Mouse (Mus musculus) forebrain, embryonic 13.5 days (tissue): ENCODE measurements around the gene Bcl9l. TPM values are rescaled to one million over a fixed set of nuclear protein-coding genes. Genes with fewer than 3 reads are reported as not detected.

Experiments used
- ATAC-seq: fragments of 200-750 bp; cut with Nextera tagmentation; 2 replicates; pipeline ENCODE4 v1.8.0; 2017
- H3K27ac ChIP-seq: fragments of 300-500 bp; sonication (generic); 2 replicates; pipeline ENCODE4 v1.5.1; 2015; ENCODE audit warnings: inconsistent platforms, mild to moderate bottlenecking, moderate library complexity
- H3K27me3 ChIP-seq: fragments of 300-500 bp; sonication (generic); 2 replicates; pipeline ENCODE4 v1.6.1; 2015; ENCODE audit warnings: mild to moderate bottlenecking, inconsistent platforms
- H3K36me3 ChIP-seq: fragments of 300-500 bp; sonication (generic); 2 replicates; pipeline ENCODE4 v1.6.1; 2015; ENCODE audit warnings: mild to moderate bottlenecking, inconsistent platforms; ENCODE audit not compliant: poor library complexity, severe bottlenecking
- H3K4me1 ChIP-seq: fragments of 300-500 bp; sonication (generic); 2 replicates; pipeline ENCODE4 v1.6.1; 2015; ENCODE audit warnings: inconsistent platforms
- H3K4me2 ChIP-seq: fragments of 300-500 bp; sonication (generic); 2 replicates; pipeline ENCODE4 v1.6.1; 2015; ENCODE audit warnings: inconsistent platforms, mild to moderate bottlenecking, moderate library complexity
- H3K4me3 ChIP-seq: fragments of 300-500 bp; sonication (generic); 2 replicates; pipeline ENCODE4 v1.5.1; 2015; ENCODE audit warnings: mild to moderate bottlenecking, inconsistent platforms
- H3K9ac ChIP-seq: fragments of 300-500 bp; sonication (generic); 2 replicates; pipeline ENCODE4 v1.6.1; 2015; ENCODE audit warnings: mild to moderate bottlenecking, inconsistent platforms
- H3K9me3 ChIP-seq: fragments of 300-500 bp; sonication (generic); replicated peaks from 2 replicates; pipeline ENCODE4 v1.6.1; 2016; ENCODE audit warnings: inconsistent platforms
- WGBS: fragments of 180-500 bp; shearing (Covaris S2); methylation state at CpG from one replicate; pipeline ENCODE4 v1.1.7; 2015; 5-methylcytosine and 5-hydroxymethylcytosine counted together
- polyA plus RNA-seq: library from polyadenylated mRNA; unstranded; fragments of >200 nt; fragmentation: Nextera tagmentation; extraction: Ambion mirVana; gene quantifications from 2 replicates; pipeline ENCODE4 v1.2.1, GENCODE M21; 2015

Bcl9l gene
- polyA plus RNA-seq, 1 experiment from 2014 or later = 8.6 TPM

DNA sequence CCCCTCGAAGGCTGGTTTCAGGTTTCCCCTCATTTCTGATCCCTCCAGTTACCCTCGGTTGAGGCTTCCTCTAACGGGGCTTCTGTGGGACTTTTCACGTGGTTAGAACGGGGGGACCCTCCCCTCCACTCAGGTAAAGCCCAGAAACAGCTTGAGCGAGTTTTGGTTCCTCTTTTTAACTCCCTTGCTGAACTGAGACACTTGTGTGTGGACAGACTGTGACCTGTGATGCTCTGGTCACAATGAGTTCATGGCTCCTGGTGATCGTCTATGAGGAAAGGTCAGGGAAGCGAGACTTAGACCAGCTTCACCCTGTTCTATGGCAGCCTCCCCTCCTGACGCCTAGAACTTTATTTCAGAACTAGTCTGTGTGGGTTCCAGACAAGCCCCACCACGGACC, 39.3 kb downstream of the Bcl9l start:
- no peak overlapping the region for H3K9ac ChIP-seq
- H3K4me2 ChIP-seq = no peak overlapping the region
- no peak overlapping the region for H3K27ac ChIP-seq
- H3K36me3 ChIP-seq = no peaks in the 10 kb centered on the region
- no peak overlapping the region for H3K4me3 ChIP-seq
- WGBS = 80% methylated on average over 10 of the region's 10 CpGs
- H3K9me3 ChIP-seq = no peaks in the 10 kb centered on the region
- peaks cover 6% of the 10 kb centered on the region for H3K4me1 ChIP-seq
- no peaks in the 10 kb centered on the region for H3K27me3 ChIP-seq
- no peak for ATAC-seq

DNA sequence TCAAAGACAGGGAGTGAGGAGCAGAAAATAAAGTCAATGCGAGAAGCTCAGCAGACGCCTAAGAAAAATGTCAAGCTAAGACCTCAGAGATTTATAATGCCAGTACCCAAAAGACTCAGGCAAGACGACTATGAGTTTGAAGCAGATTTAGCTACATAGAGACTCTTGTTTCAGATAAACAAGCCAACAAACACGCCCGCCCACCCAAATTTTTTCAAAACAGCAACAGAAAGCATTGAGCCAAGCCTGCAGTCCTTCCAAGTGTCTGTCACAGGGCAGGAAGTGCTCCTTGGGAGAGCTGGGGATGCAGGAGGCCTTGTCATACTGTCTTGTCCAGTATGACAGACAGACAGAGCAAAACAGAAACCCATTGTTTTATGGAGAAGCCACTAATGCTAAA, 41.1 kb downstream of the Bcl9l start:
- no peaks in the 10 kb centered on the region for H3K9me3 ChIP-seq
- no peak overlapping the region for H3K4me3 ChIP-seq
- no peak for ATAC-seq
- no peak overlapping the region for H3K27ac ChIP-seq
- H3K36me3 ChIP-seq = no peaks in the 10 kb centered on the region
- H3K27me3 ChIP-seq = no peaks in the 10 kb centered on the region
- H3K4me1 ChIP-seq = no peaks in the 10 kb centered on the region
- no peak overlapping the region for H3K9ac ChIP-seq
- 85% methylated on average over 5 of the region's 5 CpGs for WGBS
- no peak overlapping the region for H3K4me2 ChIP-seq

DNA sequence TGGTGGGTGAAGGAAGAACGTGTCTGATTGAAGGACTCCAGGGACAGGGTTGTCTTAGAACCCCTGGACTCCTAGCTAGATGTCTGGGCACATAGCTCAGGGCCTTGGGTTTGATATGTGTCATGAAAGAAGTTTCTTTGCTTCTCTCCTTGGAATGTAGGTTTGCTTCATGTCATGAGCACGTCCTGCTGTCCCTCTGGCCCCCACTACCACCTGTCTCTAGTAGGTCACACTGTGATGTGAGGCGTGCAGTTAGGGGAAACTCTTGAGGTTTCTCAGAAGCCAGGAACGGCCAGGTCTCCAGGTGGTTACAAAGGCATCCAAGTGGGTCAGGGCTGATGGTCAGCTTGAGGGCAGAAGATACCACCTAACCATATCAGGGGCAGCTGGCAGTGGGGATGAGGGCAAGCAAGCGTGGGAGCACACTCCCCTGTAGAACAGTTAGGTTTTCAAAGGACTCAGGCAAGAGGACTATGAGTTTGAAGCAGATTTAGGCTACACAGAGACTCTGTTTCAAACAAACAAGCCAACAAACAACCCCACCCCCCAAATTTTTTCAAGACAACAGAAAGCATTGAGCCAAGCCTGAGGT, 41.7 kb downstream of the Bcl9l start:
- no peak overlapping the region for H3K27ac ChIP-seq
- no peak overlapping the region for H3K9ac ChIP-seq
- H3K36me3 ChIP-seq = no peaks in the 10 kb centered on the region
- no peak overlapping the region for H3K4me2 ChIP-seq
- no peak for ATAC-seq
- H3K4me1 ChIP-seq = no peaks in the 10 kb centered on the region
- no peaks in the 10 kb centered on the region for H3K27me3 ChIP-seq
- H3K9me3 ChIP-seq = no peaks in the 10 kb centered on the region
- WGBS = 76% methylated on average over 5 of the region's 5 CpGs
- no peak overlapping the region for H3K4me3 ChIP-seq

DNA sequence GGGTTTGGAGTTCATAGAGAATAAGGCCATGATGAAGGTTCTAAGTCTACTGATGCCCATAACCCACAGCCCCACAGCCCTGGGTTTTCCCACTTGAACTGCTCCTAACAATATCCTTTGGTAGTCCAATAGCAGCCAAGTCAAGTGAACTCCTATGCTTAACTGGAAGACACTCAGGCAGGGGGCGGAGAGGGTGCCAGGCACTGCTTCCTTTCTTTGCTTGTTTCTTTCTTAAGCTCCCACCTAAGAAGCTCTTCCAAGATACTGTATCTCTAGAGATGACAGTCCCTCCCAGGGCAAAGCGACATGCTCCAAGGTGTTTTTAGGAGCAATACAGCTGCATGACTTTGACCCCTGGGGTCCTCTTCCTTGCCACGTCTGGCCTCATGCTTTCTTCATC, 42.4 kb downstream of the Bcl9l start:
- Histone ChIP-seq H3K4me1 (no peaks in the 10 kb centered on the region), H3K27me3 (no peaks in the 10 kb centered on the region), H3K36me3 (no peaks in the 10 kb centered on the region), H3K4me2 (no peak overlapping the region), H3K27ac (no peak overlapping the region), H3K4me3 (no peak overlapping the region), H3K9me3 (no peaks in the 10 kb centered on the region), H3K9ac (no peak overlapping the region)
- 78% methylated on average over 3 of the region's 3 CpGs for WGBS
- ATAC-seq = no peak

DNA sequence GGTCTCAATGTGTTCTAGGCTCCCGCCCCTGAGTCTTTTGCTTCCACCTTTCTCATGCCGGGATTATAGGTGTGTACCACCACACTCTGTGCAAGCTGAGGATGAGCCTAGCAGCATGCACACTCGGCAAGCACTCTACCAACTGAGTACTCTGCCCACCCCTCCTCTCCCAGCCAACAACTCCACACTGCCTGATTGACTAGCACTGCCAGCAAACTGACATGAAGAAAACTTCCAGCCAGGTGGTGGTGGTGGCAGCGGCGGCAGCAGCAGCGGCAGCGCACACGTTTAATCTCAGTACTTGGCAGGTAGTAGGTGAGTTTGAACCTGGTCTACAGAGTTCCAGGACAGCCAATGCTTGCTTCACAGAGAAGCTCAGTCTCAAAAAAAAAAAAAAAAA, 43.0 kb downstream of the Bcl9l start:
- Histone ChIP-seq H3K9me3 (no peaks in the 10 kb centered on the region), H3K4me3 (no peak overlapping the region), H3K27me3 (no peaks in the 10 kb centered on the region), H3K4me2 (no peak overlapping the region), H3K4me1 (no peaks in the 10 kb centered on the region), H3K27ac (no peak overlapping the region), H3K36me3 (no peaks in the 10 kb centered on the region), H3K9ac (no peak overlapping the region)
- no peak for ATAC-seq
- 87% methylated on average over 8 of the region's 8 CpGs for WGBS

DNA sequence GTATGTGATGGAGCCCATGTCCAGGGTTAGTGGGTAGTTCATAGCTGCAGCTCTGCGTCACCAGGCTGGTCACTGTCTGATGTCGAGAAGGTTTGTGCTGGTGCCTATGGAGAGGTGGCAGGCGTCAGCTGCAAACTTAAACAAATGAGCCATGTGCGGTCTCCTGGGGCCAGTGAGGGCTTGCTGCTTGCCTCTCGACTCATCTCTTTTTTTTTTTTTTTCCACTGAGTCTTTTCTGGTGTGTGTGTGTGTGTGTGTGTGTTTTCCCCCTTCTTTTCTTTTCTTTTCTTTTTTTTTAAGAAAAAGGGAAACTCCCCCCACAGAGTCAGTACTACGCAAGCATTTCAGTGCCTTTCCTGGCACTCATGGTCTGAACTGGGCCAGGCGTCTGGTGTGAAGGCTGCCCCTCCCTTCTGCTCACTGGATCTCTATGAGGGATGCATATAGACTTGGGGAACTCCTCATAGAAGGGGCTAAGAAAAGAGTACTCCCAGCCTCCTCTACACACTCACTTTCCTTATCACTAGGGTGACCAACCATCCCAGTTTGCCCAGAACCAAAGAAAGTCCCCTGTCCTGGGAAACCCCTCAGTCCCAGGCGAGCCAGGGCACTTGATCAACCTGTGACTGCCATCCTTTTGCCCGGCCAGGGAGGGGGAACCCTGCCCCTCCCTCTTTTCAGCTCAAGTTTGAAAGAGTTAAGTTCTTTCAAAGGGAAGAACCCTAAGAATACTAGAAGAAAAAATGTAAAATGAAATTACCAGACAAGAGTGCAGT, 43.9 kb downstream of the Bcl9l start:
- Histone ChIP-seq H3K4me1 (no peaks in the 10 kb centered on the region), H3K27ac (no peak overlapping the region), H3K9ac (no peak overlapping the region), H3K27me3 (no peaks in the 10 kb centered on the region), H3K4me2 (no peak overlapping the region), H3K9me3 (no peaks in the 10 kb centered on the region), H3K4me3 (no peak overlapping the region), H3K36me3 (no peaks in the 10 kb centered on the region)
- WGBS = 64% methylated on average over 9 of the region's 9 CpGs
- ATAC-seq = no peak

DNA sequence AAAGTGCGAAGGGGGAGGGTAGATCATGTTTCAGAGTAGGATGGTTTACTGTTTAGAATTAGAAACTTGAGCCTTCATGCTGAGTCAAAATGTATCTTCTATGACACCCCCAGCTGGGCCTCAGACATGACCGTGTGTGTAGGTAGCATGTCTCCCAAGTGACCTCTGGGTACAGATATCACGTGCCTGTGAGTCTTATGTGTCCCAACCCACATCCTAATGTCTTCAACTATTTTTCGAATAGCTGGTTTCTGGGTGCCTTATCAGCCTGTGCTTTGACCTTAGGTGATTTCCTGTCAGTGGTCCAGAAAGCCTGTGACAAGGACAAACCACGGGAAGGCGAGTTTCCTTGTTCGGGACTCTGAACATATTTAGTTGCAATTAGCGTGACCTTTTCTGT, 45.7 kb downstream of the Bcl9l start:
- Histone ChIP-seq H3K4me3 (no peak overlapping the region), H3K9me3 (no peaks in the 10 kb centered on the region), H3K4me1 (no peaks in the 10 kb centered on the region), H3K27ac (no peak overlapping the region), H3K27me3 (no peaks in the 10 kb centered on the region), H3K4me2 (no peak overlapping the region), H3K9ac (no peak overlapping the region), H3K36me3 (no peaks in the 10 kb centered on the region)
- WGBS = 86% methylated on average over 8 of the region's 8 CpGs
- ATAC-seq = no peak

DNA sequence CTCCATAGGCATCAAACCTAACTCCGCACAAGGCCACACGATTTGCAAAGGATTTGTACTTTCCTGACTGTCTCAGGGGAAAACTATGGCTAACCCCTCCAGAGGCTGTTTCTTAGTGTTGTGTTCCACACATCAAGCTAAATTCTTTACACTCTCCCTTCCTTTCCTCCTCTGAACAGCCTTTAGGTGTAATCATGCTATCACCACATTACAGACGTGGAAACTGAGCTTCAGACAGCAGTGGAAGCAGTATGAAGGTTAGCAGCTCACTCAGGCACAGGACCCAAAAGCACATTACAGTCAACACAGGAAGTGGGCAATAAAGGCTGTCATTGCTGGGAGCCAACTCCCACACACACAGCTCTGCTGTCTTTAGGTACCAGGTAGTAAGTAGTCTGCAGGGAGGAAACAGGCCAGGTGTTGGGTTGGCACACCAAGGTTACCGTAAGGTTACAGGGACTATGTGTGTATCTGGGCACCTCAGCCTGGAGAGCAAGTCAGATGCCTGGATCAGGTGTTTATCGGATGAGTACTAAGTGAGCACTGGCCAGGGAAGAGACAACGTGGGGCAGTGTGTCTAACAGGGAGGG, 50.5 kb downstream of the Bcl9l start:
- Histone ChIP-seq H3K36me3 (no peaks in the 10 kb centered on the region), H3K9me3 (no peaks in the 10 kb centered on the region), H3K4me2 (no peak overlapping the region), H3K4me1 (no peaks in the 10 kb centered on the region), H3K27ac (no peak overlapping the region), H3K27me3 (no peaks in the 10 kb centered on the region), H3K9ac (no peak overlapping the region), H3K4me3 (no peak overlapping the region)
- WGBS = 91% methylated on average over 6 of the region's 6 CpGs
- ATAC-seq = no peak

DNA sequence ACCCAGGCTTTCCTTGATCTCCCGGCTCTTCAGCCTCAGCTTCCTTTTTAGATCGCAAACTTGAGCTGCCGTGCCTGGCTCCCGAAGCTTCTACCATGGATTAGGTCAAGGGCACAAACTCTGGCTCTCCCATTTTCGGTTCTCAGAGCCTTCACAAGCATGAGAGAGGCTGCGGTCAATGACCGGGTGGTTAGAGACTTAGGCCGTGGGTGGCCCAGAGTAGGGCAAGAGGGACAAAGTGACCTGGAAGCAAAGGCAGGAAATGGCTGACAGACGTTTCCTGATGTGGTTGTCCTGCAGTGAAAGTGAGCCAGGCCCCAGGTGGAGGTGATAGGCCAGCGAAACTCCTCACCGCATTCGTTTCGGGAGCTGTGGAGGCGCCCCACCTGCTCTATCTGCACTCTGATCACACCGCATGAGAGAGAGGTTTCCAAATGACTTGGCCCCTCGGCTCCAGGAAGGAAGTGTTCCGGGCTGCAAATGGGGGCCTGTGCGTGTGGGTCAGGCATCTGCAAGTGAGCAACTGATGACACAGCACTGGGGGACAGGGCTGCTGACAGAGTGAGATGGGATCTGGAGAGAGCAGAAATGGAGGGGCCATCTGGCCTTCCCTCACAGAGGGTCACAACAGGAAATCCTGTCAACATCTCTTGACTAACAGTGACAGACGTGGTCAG, 55.1 kb downstream of the Bcl9l start:
- H3K4me1 ChIP-seq = no peaks in the 10 kb centered on the region
- H3K36me3 ChIP-seq = no peaks in the 10 kb centered on the region
- no peaks in the 10 kb centered on the region for H3K27me3 ChIP-seq
- ATAC-seq = no peak
- H3K9ac ChIP-seq = no peak overlapping the region
- H3K27ac ChIP-seq = no peak overlapping the region
- no peak overlapping the region for H3K4me2 ChIP-seq
- 87% methylated on average over 19 of the region's 19 CpGs for WGBS
- H3K4me3 ChIP-seq = no peak overlapping the region
- no peaks in the 10 kb centered on the region for H3K9me3 ChIP-seq

DNA sequence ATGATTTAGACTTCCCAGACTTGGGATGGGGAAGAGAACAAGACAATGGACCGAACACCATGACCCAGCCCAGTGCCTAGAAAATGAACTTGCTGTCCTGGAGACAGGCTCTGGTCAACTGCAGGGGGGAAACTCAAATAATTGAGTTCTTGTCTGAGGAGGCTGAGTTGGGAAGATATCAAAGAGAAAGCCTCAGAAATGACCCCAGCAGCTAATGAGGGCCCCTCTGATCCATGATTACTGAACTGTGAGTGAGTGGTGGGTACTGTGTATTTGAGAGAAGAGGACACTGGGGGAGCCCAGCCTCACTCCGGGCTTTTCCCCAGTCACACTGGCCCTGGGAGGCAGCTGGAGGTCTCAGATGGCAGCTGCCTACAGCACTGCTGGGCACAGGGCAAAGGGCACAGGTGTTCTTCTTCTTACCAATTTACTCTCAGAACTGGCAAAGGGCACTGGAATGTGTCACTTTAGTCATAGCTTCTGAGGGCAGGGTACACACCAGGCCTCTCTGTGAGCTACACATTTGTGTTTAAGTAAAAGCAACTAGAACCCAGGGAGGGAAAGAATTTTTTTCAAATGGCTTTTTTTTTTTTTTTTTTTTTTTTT, 57.3 kb downstream of the Bcl9l start:
- Histone ChIP-seq H3K4me3 (no peak overlapping the region), H3K36me3 (no peaks in the 10 kb centered on the region), H3K9me3 (no peaks in the 10 kb centered on the region), H3K27ac (no peak overlapping the region), H3K4me2 (no peak overlapping the region), H3K4me1 (no peaks in the 10 kb centered on the region), H3K9ac (no peak overlapping the region), H3K27me3 (no peaks in the 10 kb centered on the region)
- no peak for ATAC-seq
- WGBS = 41% methylated on average over 2 of the region's 2 CpGs

DNA sequence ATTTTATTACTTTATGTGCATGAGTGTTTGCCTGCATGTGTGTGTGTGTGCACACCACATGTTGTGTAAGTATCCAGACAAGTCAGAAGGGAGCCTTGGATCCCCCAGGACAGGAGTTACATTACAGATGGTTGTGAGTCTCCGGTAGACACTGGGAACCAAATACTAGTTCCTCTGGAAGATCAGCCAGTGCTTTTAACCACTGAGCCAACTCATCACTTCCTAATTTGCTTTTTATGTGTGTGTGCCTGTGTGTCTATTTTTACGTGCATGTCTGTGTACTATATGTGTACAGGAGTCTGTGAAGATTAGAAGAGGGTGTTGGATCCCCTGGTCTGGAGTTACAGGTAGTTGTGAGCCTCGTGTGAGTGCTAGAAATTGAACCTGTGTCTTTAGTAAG, 58.1 kb downstream of the Bcl9l start:
- Histone ChIP-seq H3K9ac (no peak overlapping the region), H3K4me2 (no peak overlapping the region), H3K27ac (no peak overlapping the region), H3K36me3 (no peaks in the 10 kb centered on the region), H3K27me3 (no peaks in the 10 kb centered on the region), H3K4me1 (no peaks in the 10 kb centered on the region), H3K9me3 (no peaks in the 10 kb centered on the region), H3K4me3 (no peak overlapping the region)
- ATAC-seq = no peak
- 85% methylated on average over 3 of the region's 3 CpGs for WGBS

DNA sequence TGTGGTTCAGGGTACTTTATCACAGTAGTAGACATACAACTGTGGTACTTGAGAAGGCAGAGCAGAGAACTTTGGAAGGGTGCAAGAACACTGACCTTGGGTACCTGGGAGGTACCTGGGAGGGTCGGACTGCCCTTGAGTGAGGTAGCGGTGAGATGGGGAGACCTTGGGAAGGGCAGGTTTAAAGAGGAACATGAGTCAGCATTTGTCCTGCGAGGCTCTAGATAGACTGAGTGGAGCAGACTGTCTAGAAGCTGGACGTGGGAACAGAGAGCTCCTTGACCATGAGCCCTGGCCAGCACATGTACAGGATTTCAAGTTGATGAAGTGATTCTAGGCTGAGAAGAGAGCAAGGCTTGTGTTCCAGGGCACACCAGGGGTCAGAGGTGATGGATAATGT, 59.7 kb downstream of the Bcl9l start:
- no peak overlapping the region for H3K9ac ChIP-seq
- WGBS = 89% methylated on average over 4 of the region's 4 CpGs
- H3K27ac ChIP-seq = no peak overlapping the region
- H3K4me3 ChIP-seq = no peak overlapping the region
- H3K36me3 ChIP-seq = no peaks in the 10 kb centered on the region
- no peaks in the 10 kb centered on the region for H3K27me3 ChIP-seq
- H3K4me2 ChIP-seq = no peak overlapping the region
- no peaks in the 10 kb centered on the region for H3K9me3 ChIP-seq
- no peaks in the 10 kb centered on the region for H3K4me1 ChIP-seq
- no peak for ATAC-seq
